Mouse (Mus musculus): ENCODE measurements around the gene Galnt14.

DNA sequence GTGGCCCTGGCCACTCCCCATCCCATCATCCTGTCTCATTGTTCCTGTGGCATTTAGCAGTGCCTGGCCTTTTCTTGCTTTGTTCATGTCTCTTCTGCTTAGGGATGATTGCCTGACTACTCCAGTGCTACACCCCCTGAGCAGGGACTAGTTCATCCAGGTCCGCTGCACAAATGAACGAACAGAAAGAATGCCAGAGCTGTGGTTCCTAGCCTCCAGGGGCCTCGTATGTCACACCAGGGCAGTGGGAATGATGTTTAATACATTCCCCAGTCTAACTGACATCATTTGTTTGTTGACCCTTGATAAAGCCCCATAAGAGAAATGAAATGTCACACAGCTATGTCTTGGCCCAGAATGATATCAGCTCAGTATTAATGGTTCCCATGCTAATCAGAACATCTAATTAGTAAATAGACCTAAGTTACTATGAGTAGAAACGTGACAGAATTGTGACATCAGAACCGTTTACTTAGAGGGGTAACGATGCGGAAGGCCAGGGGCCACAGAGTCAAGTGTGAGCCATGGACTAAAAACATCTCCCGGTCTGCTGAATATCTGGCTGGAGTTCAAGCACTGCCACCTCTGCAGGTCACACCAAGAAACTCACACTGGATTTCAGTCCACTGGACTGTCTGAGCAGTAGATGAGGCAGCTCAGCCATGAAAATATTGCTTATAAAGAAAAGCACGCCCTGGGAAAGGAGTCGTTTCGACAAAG lies 76.1 kb downstream of the Galnt14 start:
- TF ChIP-seq CTCF (conservative IDR thresholded peaks at IDR 0.05; ENCODE audit: low read length), result no peak
- no peak for TF ChIP-seq POU5F1 (IDR thresholded peaks at IDR 0.05; ENCODE audit: borderline replicate concordance, low read length)
- TF ChIP-seq NANOG (IDR thresholded peaks at IDR 0.05; ENCODE audit: borderline replicate concordance, low read length), result no peak

Measured in E14TG2a.4 (cell line).